Mouse (Mus musculus) intestine, embryonic 16.5 days (tissue): ENCODE data around the gene Aqp7. TPM values are rescaled to one million over a fixed set of nuclear protein-coding genes. Genes with fewer than 3 reads are reported as not detected.
A peak's percentile ranks its signal among the peaks of the same experiment; 100 is the strongest.

Experiments used
- ATAC-seq: fragments of 200-750 bp; cut with Nextera tagmentation; 2 replicates; pipeline ENCODE4 v1.8.0; 2017; ENCODE audit warnings: moderate TSS enrichment, moderate library complexity
- H3K27ac ChIP-seq: fragments of 300-500 bp; sonication (generic); 2 replicates; pipeline ENCODE4 v1.5.1; 2014; ENCODE audit warnings: mild to moderate bottlenecking, low read length
- H3K27me3 ChIP-seq: fragments of 300-500 bp; sonication (generic); replicated peaks from 2 replicates; pipeline ENCODE4 v1.6.1; 2014; ENCODE audit warnings: low read length, control low read depth, mixed read lengths; ENCODE audit not compliant: control insufficient read depth, insufficient read depth
- H3K36me3 ChIP-seq: fragments of 300-500 bp; sonication (generic); 2 replicates; pipeline ENCODE4 v1.6.1; 2014; ENCODE audit warnings: low read length, control low read depth; ENCODE audit not compliant: control insufficient read depth, insufficient read depth
- H3K4me1 ChIP-seq: fragments of 300-500 bp; sonication (generic); 2 replicates; pipeline ENCODE4 v1.6.1; 2014; ENCODE audit warnings: low read length, control low read depth, mixed read lengths; ENCODE audit not compliant: control insufficient read depth, insufficient read depth
- H3K4me2 ChIP-seq: fragments of 300-500 bp; sonication (generic); 2 replicates; pipeline ENCODE4 v1.6.1; 2014; ENCODE audit warnings: low read depth, low read length, control low read depth
- H3K4me3 ChIP-seq: fragments of 300-500 bp; sonication (generic); 2 replicates; pipeline ENCODE4 v1.5.1; 2014; ENCODE audit warnings: mild to moderate bottlenecking, low read length
- H3K9ac ChIP-seq: fragments of 300-500 bp; sonication (generic); 2 replicates; pipeline ENCODE4 v1.6.1; 2014; ENCODE audit warnings: low read depth, low read length
- H3K9me3 ChIP-seq: fragments of 300-500 bp; sonication (generic); 2 replicates; pipeline ENCODE4 v1.6.1; 2016; ENCODE audit warnings: low read length, control low read depth; ENCODE audit not compliant: control insufficient read depth
- WGBS: fragments of 180-500 bp; shearing (Covaris S2); extraction: QIAGEN DNeasy Blood & Tissue Kit; methylation state at CpG from one replicate; pipeline ENCODE4 v1.1.7; 2014; 5-methylcytosine and 5-hydroxymethylcytosine counted together
- polyA plus RNA-seq: library from polyadenylated mRNA; unstranded; fragments of >200 nt; fragmentation: Nextera tagmentation; extraction: Ambion mirVana; gene quantifications from 2 replicates; pipeline ENCODE4 v1.2.1, GENCODE M21; 2015

The Aqp7 gene
- polyA plus RNA-seq, 1 experiment from 2014 or later: 0.56 TPM

DNA sequence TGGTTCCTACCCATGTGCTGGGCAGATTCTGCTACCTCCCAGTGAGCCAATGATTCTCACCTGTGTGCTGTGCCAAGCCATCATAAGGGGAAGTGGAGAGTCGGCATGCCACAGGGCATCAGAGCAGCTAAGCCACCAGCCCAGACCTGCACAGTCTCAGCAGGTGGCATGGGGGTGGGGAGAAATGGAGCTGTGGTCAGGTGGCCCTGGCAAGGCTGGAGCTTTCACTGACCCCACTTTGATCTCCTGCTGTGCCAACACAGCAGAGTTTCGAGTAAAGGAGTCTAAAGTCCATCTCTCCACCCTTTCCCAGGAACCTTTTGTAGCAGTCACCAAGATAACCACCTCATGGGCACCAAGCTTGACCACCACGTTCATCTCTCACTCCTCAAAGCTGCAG, 20.1 kb downstream of the Aqp7 start:
- Histone ChIP-seq H3K4me1 (0 out of 2 replicates have a peak, but pooled peaks cover 2% of the 10 kb centered on the region), H3K27ac (no peak overlapping the region), H3K4me3 (no peak overlapping the region), H3K4me2 (no peak overlapping the region), H3K27me3 (no peaks in the 10 kb centered on the region), H3K36me3 (peaks cover 3% of the 10 kb centered on the region; the same call in 1 of the 2 replicates), H3K9ac (no peak overlapping the region), H3K9me3 (no peaks in the 10 kb centered on the region)
- WGBS: 78% methylated on average over 3 of the region's 3 CpGs
- ATAC-seq: peak; percentile 54

DNA sequence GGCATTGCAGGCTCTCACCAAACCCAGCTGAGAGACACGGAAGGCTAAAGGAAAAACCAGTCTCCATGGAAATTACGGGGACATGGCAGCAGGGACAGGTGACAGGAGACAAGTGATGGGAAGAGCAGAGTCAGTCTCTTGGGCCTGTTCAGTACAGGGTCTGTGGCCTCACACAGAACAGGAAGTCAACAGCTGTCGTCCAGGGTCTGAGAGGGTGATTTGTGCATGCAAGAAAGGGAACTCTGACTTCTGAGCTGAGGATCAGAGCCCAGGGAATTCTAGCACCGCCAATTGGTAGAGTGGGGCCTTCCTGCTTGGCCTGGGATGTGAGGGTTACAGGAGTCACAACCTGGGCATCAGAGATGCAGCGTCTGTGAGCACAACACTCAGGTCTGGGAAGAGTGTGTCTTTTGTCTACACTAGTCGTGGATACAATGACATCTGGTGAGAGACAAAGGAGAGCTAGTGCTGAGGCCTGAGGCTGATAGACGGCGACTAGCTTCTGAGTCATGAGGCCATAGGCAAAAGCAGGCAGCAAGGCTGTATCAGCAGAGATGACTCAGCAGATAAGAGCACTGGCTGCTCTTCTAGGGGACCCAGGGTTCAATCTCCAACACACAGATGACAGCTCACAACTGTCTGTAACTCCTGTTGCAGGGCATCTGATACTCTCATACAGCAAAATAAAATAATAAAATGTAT, 21.7 kb downstream of the Aqp7 start:
- Histone ChIP-seq H3K4me1 (0 out of 2 replicates have a peak, but pooled peaks cover 2% of the 10 kb centered on the region), H3K27ac (no peak overlapping the region), H3K9ac (no peak overlapping the region), H3K27me3 (no peaks in the 10 kb centered on the region), H3K4me3 (no peak overlapping the region), H3K9me3 (no peaks in the 10 kb centered on the region), H3K4me2 (no peak overlapping the region), H3K36me3 (peaks cover 3% of the 10 kb centered on the region)
- peak; percentile 49 for ATAC-seq
- WGBS: 49% methylated on average over 8 of the region's 8 CpGs

DNA sequence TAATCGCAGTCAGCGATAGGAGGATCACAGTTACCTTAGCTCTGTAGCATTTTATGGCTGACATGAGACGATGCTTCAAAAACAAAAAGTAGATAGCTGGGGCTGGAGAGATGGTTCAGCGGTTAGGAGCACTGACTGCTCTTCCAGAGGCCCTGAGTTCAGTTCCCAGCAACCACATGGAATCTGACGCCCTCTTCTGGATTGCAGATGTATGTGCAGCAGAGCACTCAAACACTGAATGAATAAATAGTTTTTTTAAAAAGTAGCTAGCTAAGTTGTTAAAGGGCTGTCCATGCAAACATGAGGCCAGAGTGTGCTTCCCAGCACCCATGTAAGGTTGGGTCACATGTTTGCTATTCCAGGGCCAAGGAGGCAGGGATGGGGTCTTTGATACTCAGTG, 26.8 kb downstream of the Aqp7 start:
- Histone ChIP-seq H3K9me3 (no peaks in the 10 kb centered on the region), H3K4me2 (no peak overlapping the region), H3K27ac (no peak overlapping the region), H3K27me3 (no peaks in the 10 kb centered on the region), H3K36me3 (peaks cover 3% of the 10 kb centered on the region), H3K4me1 (no peaks in the 10 kb centered on the region), H3K9ac (no peak overlapping the region), H3K4me3 (no peak overlapping the region)
- 85% methylated on average over 5 of the region's 5 CpGs for WGBS
- ATAC-seq: no peak

DNA sequence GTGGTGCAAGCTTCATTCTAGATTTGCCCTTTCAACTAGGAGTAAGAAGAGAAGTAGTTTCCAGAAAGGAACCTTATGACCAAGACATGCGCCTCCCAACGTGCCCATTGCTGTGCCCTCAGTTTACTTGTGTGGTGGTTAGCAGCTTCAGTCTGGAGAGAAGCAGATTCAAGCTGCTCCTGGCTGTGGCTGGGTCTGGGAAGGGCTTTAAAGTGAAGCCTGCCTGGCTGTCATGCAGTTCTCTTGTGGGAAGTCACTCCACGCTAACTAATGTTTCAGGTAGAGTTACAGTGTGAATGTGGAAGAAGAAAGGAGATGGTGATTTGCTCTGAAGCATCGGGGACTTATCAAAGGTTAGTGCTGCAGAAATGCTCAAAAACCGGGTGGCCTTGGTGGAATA, 32.1 kb downstream of the Aqp7 start:
- no peak overlapping the region for H3K27ac ChIP-seq
- H3K4me3 ChIP-seq: no peak overlapping the region
- no peak for ATAC-seq
- no peaks in the 10 kb centered on the region for H3K4me1 ChIP-seq
- H3K4me2 ChIP-seq: no peak overlapping the region
- H3K27me3 ChIP-seq: no peaks in the 10 kb centered on the region
- WGBS: 91% methylated on average over 5 of the region's 5 CpGs
- peaks cover 16% of the 10 kb centered on the region for H3K36me3 ChIP-seq
- no peaks in the 10 kb centered on the region for H3K9me3 ChIP-seq
- H3K9ac ChIP-seq: no peak overlapping the region

DNA sequence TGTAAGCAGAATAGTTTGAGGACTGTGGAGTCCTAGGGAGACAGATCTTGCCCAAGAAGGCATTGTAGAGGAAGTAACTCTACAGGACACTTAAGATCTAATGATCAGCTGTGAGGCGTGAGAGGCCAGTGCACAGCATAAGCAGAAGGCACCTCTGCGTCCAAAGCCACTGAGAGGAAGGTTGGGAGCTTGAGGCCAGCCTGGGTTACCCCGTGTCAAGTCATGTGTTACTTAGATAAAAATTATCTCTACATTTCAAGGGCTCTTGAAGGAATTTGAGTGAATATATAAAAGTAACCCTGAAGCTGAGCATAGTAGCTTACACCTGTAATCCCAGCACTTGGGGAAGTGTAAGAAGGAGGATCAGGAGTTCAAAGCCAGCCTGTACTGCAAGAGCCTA, 34.6 kb downstream of the Aqp7 start:
- WGBS: 80% methylated on average over 3 of the region's 3 CpGs
- no peak overlapping the region for H3K4me2 ChIP-seq
- H3K4me1 ChIP-seq: no peaks in the 10 kb centered on the region
- peak; percentile 52; the same call in 1 of the 2 replicates for ATAC-seq
- no peak overlapping the region for H3K4me3 ChIP-seq
- no peak overlapping the region for H3K9ac ChIP-seq
- peaks cover 24% of the 10 kb centered on the region for H3K36me3 ChIP-seq
- H3K27me3 ChIP-seq: no peaks in the 10 kb centered on the region
- H3K27ac ChIP-seq: no peak overlapping the region
- no peaks in the 10 kb centered on the region for H3K9me3 ChIP-seq

DNA sequence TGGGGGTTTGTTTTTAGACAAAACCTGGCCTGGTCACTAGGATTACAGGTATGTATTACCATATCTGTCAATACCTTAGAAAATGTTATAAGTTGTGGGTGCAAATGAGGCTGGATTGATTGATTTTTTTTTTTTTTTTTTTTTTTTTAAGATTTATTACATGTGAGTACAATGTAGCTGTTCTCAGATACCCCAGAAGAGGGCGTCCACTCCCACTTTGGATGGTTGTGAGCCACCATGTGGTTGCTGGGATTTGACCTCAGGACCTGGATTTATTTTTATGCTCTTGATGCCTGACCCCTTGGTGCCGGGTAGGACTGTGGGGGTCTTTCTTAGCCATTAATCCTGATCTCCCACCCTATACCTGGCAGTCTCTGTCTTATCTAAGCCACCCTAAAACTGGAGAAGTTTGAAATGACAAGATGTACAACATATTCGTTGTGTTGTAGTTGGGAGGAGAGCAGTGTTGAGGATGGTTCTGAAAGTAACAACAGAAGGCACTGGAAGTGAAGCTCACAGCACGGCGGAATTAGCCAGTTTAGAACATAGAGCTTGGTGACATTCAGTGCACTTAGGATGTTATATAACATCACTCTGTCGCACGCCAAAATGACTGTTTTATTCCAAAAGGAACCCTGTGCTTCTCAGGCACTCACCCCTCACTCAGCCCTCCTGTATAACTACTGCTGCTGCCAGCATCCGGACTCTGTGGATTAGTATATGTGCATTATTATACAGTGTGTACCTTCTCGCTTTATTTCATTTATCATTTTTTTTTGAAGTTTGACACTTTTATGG, 46.9 kb downstream of the Aqp7 start:
- ATAC-seq: no peak
- no peak overlapping the region for H3K9ac ChIP-seq
- H3K27ac ChIP-seq: no peak overlapping the region
- 88% methylated on average over 9 of the region's 9 CpGs for WGBS
- H3K27me3 ChIP-seq: no peaks in the 10 kb centered on the region
- peaks cover 37% of the 10 kb centered on the region for H3K36me3 ChIP-seq
- H3K4me2 ChIP-seq: no peak overlapping the region
- no peaks in the 10 kb centered on the region for H3K9me3 ChIP-seq
- no peaks in the 10 kb centered on the region for H3K4me1 ChIP-seq
- H3K4me3 ChIP-seq: no peak overlapping the region

DNA sequence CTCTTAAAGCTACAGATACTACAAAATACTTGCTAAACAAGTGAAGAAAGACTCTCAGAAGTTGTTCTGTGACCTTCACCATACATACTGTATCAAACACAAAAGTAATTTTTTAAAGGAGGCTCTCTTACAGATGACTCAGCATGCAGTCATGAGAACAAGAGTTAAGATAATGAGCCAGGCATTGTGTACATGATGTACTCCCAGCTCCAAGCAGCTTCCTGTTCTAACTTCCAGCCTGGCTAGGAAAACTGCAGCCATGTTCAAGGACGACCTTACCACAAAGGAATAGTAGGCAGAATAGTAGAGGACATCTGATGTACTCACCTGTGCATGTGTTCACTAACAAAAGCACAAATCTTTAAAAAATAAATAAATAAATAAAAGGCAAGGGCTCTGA, 47.7 kb downstream of the Aqp7 start:
- Histone ChIP-seq H3K4me1 (no peaks in the 10 kb centered on the region), H3K36me3 (peaks cover 37% of the 10 kb centered on the region), H3K27ac (no peak overlapping the region), H3K9ac (no peak overlapping the region), H3K9me3 (no peaks in the 10 kb centered on the region), H3K4me3 (no peak overlapping the region), H3K4me2 (no peak overlapping the region), H3K27me3 (no peaks in the 10 kb centered on the region)
- WGBS: 82% methylated on average over 1 of the region's 1 CpGs
- no peak for ATAC-seq

DNA sequence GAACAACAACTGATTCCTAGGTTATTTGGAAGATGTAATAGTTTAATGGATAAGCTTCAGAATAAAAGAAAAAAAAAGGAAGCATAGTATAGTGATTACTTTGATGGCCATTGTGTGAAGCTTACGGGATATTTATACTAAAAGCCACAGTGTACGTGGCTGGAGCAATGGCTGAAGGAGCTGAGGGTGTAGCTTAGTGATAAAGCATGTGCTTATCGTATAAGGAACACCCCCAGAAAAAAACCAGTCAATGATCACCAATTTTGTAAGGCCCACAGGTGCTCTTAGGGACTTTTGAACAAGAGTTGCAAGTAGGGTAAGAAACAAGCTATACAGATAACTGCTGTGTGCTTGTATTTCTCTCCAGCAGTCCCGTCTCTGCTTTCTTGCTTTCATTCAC, 50.0 kb downstream of the Aqp7 start:
- Histone ChIP-seq H3K9me3 (no peaks in the 10 kb centered on the region), H3K27me3 (no peaks in the 10 kb centered on the region), H3K4me1 (no peaks in the 10 kb centered on the region), H3K4me2 (no peak overlapping the region), H3K36me3 (peaks cover 25% of the 10 kb centered on the region), H3K4me3 (no peak overlapping the region), H3K27ac (no peak overlapping the region), H3K9ac (no peak overlapping the region)
- WGBS: 96% methylated on average over 4 of the region's 4 CpGs
- no peak for ATAC-seq

DNA sequence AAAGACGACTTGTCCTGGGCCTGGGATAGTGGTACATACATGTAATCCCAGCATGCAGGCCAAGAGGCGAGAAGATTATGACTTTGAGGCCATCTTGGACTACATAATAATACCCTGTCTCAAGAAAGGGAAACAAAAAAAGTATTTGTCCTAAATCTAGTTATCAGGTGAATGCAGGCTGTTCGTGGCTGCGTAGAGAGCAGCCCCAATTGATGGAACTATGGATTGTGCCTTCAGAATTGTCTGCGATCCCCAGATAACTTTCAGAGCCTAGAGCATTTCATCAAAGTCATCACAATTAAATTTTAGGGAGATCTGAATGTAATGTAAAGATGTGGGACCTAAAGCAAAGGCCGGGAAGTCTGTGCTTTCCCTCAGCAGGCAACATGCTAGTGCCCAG, 51.6 kb downstream of the Aqp7 start:
- Histone ChIP-seq H3K36me3 (peaks cover 28% of the 10 kb centered on the region), H3K27ac (no peak overlapping the region), H3K27me3 (no peaks in the 10 kb centered on the region), H3K4me3 (no peak overlapping the region), H3K9me3 (no peaks in the 10 kb centered on the region), H3K4me2 (no peak overlapping the region), H3K9ac (no peak overlapping the region), H3K4me1 (no peaks in the 10 kb centered on the region)
- 95% methylated on average over 6 of the region's 6 CpGs for WGBS
- no peak for ATAC-seq
